Mouse (Mus musculus): ENCODE data around the gene Ddx10. TPM values are rescaled to one million over a fixed set of nuclear protein-coding genes. Genes with fewer than 3 reads are reported as not detected.

Gene Ddx10
- 56.9 TPM for polyA plus RNA-seq (2017; shearing (Covaris generic))

DNA sequence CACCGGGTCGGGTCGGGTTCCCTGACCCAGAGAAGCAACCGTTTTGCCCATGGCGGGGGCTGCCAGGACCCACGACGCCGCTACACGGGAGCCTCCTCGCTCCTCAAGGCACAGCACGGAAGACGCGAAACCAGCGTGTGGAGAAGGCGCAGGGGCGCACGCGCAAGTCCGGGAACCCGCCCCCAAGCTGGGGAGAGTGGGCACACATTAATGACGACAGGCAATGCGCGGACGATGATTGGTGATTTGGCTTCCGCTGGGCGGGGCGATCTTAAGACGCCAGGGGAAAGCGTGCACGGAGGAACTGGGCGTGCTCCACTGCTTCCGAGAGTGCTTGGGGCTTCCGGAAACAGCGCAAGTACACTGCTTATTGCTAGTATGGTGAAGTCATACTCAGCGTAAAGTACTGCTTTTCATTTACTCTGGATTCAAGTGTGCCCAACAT lies at the start of gene Ddx10:
TSS of gene Ddx10 (minus strand) at position 101 of the 445 bp plus-strand sequence.

Other genes with a start within 250 kb of the Ddx10 start
- 0.95 TPM for gene Exph5, start 53.6 kb upstream of the Ddx10 start, polyA plus RNA-seq (2017; shearing (Covaris generic))
- gene Kdelc2, start 136.0 kb upstream of the Ddx10 start, polyA plus RNA-seq (2017; shearing (Covaris generic)), result 3.2 TPM
- 0.76 TPM for gene 4930550C14Rik, start 154.3 kb upstream of the Ddx10 start, polyA plus RNA-seq (2017; shearing (Covaris generic))

All from inflammation-experienced regulatory T-cells, adult 16 weeks (primary cell).